Mouse (Mus musculus) ES-E14 (cell line): ENCODE results near the gene Simc1. TPM values are rescaled to one million over a fixed set of nuclear protein-coding genes. Genes with fewer than 3 reads are reported as not detected.

Source experiments
- DNase-seq: peaks from one replicate; pipeline ENCODE4 v3.0.0-alpha.2; 2013; ENCODE audit warnings: low read depth, low spot score
- H3K27ac ChIP-seq: 2 replicates; pipeline ENCODE4 v1.5.1; 2012; ENCODE audit warnings: low read depth, mild to moderate bottlenecking, low read length, moderate library complexity, mixed read lengths; ENCODE audit not compliant: poor library complexity, insufficient read depth, severe bottlenecking
- H3K36me3 ChIP-seq: 2 replicates; pipeline ENCODE4 v1.6.1; 2012; ENCODE audit warnings: mild to moderate bottlenecking, low read length, moderate library complexity, mixed read lengths; ENCODE audit not compliant: control insufficient read depth, poor library complexity, insufficient read depth, severe bottlenecking
- H3K4me1 ChIP-seq, 2 experiments: fragments of 150-350 bp in 1 of 2; sonication (generic) in 1 of 2; 2 replicates each; pipeline ENCODE4 v1.6.1; 2012; ENCODE audit warnings: low read length in 2 of 2, mild to moderate bottlenecking in 1 of 2, mixed read lengths in 1 of 2; ENCODE audit not compliant: control insufficient read depth in 2 of 2, insufficient read depth in 2 of 2, poor library complexity in 1 of 2
- H3K4me3 ChIP-seq, 2 experiments: fragments of 150-350 bp in 1 of 2; sonication (generic) in 1 of 2; 2 replicates each; pipeline ENCODE4 v1.5.1; 2012; ENCODE audit warnings: low read length in 2 of 2, low read depth in 1 of 2, mild to moderate bottlenecking in 1 of 2, mixed read lengths in 1 of 2; ENCODE audit not compliant: insufficient read depth in 1 of 2, poor library complexity in 1 of 2, severe bottlenecking in 1 of 2
- H3K9ac ChIP-seq: 2 replicates; pipeline ENCODE4 v1.6.1; 2012; ENCODE audit warnings: low read depth, mild to moderate bottlenecking, low read length, mixed read lengths; ENCODE audit not compliant: poor library complexity, insufficient read depth, severe bottlenecking
- H3K9me3 ChIP-seq: fragments of 150-350 bp; sonication (generic); 2 replicates; pipeline ENCODE4 v1.6.1; 2012; ENCODE audit warnings: low read depth, mild to moderate bottlenecking, low read length; ENCODE audit not compliant: control insufficient read depth, insufficient read depth
- CHD2 ChIP-seq: IDR thresholded peaks from 2 replicates; pipeline ENCODE4 v1.6.1; 2014; ENCODE audit warnings: mild to moderate bottlenecking, low read depth, low read length, inconsistent platforms
- HCFC1 ChIP-seq: IDR thresholded peaks from 2 replicates; pipeline ENCODE4 v1.6.1; 2012; ENCODE audit warnings: low read length, inconsistent platforms, borderline replicate concordance; ENCODE audit not compliant: insufficient read depth
- MAFK ChIP-seq: IDR thresholded peaks from 2 replicates; pipeline ENCODE4 v1.6.1; 2014; ENCODE audit warnings: mild to moderate bottlenecking, low read depth, low read length, inconsistent platforms; ENCODE audit not compliant: insufficient read depth
- ZC3H11A ChIP-seq: IDR thresholded peaks from 2 replicates; pipeline ENCODE4 v1.6.1; 2012; ENCODE audit warnings: low read depth, mild to moderate bottlenecking, inconsistent platforms, low read length, borderline replicate concordance
- ZNF384 ChIP-seq: IDR thresholded peaks from 2 replicates; pipeline ENCODE4 v1.6.1; 2012; ENCODE audit warnings: low read depth, low read length, inconsistent platforms
- in situ Hi-C, 2 experiments: fragments of 600-800 bp; cut with MboI; formaldehyde crosslinking; loops; one replicate each; pipeline ENCODE4 v1.15.1; 2025; ENCODE audit warnings: low sequenced_read_pairs in 2 of 2, inconsistent platforms in 1 of 2; ENCODE audit not compliant: unreplicated experiment in 2 of 2
- total RNA-seq: library from RNA; depleted of rRNA; stranded (reverse); fragments of 300-350 nt; gene quantifications from 2 replicates; pipeline ENCODE4 v1.2.3, GENCODE M21; 2012

The Simc1 gene
- total RNA-seq, 1 experiment: 10.8 TPM

GRCm38 (mm10) chr13:54501957-54502690, 1.5 kb upstream of the Simc1 start:
- H3K27ac ChIP-seq: no peak overlapping the region
- no peaks in the 10 kb centered on the region for H3K9me3 ChIP-seq
- in situ Hi-C loops: no loop called here
- no peak overlapping the region for H3K9ac ChIP-seq
- DNase-seq: no peak
- H3K4me3 ChIP-seq: no peak overlapping the region
- TF ChIP-seq MAFK (no peak), HCFC1 (no peak), ZC3H11A (no peak), ZNF384 (no peak), CHD2 (no peak)
- H3K36me3 ChIP-seq: no peaks in the 10 kb centered on the region
- peaks cover 4 to 6% of the 10 kb centered on the region in 2 experiments; a peak in 2 of 4 replicates for H3K4me1 ChIP-seq

DNA sequence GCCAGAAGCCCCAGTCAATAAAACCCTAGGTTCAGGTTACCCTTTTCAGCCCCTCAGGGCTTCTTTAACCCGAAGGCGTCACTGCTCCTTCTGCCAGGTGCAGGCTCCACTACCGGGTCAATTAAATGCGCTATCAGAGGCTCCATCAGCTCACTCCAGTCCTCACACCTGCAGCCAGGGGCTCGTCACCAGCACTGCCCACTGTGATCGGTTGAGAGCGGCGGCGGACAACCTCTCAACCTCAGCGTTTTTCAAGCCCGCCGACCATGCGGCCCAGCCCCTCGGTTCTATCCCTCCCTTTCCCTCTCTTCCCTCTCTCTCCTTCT, 338 bp upstream of the Simc1 start:
- in situ Hi-C loops: no loop called here
- Histone ChIP-seq H3K36me3 (no peaks in the 10 kb centered on the region), H3K4me1 (peaks cover 4 to 6% of the 10 kb centered on the region in 2 experiments; a peak in 2 of 4 replicates), H3K9me3 (no peaks in the 10 kb centered on the region), H3K27ac (no peak overlapping the region), H3K9ac (peak overlapping the region; percentile 72), H3K4me3 (peak overlapping the region; percentile 69 to 86)
- DNase-seq: no peak
- TF ChIP-seq ZNF384 (no peak), CHD2 (no peak), ZC3H11A (no peak), MAFK (no peak), HCFC1 (no peak)

- Histone ChIP-seq H3K4me1 (peaks cover 4 to 6% of the 10 kb centered on the region in 2 experiments; a peak in 2 of 4 replicates), H3K9ac (peak overlapping the region; percentile 84; the same call in 1 of the 2 replicates), H3K4me3 (peak overlapping the region; percentile 69 to 86), H3K36me3 (no peaks in the 10 kb centered on the region), H3K9me3 (no peaks in the 10 kb centered on the region), H3K27ac (no peak overlapping the region)
- DNase-seq: peak; percentile 40
- in situ Hi-C loops: no loop called here
- TF ChIP-seq MAFK (no peak), CHD2 (no peak), ZNF384 (no peak), ZC3H11A (no peak), HCFC1 (no peak)
Measured at GRCm38 (mm10) chr13:54504611-54505260, 1.2 kb downstream of the Simc1 start.

GRCm38 (mm10) chr13:54505920-54506319, 2.3 kb downstream of the Simc1 start:
- H3K4me1 ChIP-seq: peaks cover 4 to 6% of the 10 kb centered on the region in 2 experiments; a peak in 2 of 4 replicates
- no peak for DNase-seq
- no peaks in the 10 kb centered on the region for H3K9me3 ChIP-seq
- H3K9ac ChIP-seq: no peak overlapping the region
- in situ Hi-C loops: no loop called here
- H3K36me3 ChIP-seq: no peaks in the 10 kb centered on the region
- no peak overlapping the region for H3K27ac ChIP-seq
- H3K4me3 ChIP-seq: no peak overlapping the region
- TF ChIP-seq MAFK: no peak
- TF ChIP-seq ZNF384: no peak
- no peak for TF ChIP-seq ZC3H11A
- TF ChIP-seq CHD2: no peak
- TF ChIP-seq HCFC1: no peak
